Mouse (Mus musculus): ENCODE results near the gene Vps16. TPM values are rescaled to one million over a fixed set of nuclear protein-coding genes. Genes with fewer than 3 reads are reported as not detected.
A peak's percentile ranks its signal among the peaks of the same experiment; 100 is the strongest.

The Vps16 gene
- 35.2 and 39.6 TPM in 2 replicates for polyA plus RNA-seq (2015; fragmentation: Nextera tagmentation; extraction: Ambion mirVana)

DNA sequence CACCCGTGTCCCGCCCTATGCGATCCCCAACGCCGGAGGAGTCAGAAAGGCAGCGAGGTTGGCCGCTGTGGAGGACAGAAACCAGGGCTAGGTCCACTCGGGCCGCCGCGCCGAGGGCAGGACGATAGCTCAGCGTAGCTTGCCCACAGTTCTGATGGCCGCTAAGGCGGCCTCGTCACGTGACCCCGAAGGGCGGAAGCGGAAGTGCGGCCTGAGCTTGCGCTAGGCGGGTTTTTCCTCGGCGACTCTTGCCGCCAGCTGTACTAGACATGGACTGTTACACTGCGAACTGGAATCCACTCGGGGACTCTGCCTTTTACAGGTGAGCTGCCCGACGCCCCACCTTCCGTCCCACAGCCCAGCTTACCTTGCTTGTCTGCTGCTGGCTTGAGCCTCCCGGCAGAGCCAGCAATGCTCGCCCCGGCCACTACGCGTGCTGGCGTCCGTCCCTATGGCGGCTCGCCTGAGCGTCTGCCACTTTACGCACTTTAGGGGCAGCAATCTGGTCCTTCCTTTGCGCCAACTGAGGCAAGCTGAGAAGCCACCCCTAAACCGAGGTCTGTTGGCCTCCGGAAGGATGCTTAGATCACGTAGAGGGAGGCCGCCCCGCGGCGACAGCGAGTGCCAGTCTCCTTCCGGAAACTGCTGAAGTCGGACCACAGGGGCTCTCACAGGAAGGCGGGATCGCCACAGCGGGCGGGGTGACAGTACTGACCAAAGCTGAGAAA lies at the start of gene Vps16, which contains the start of gene Pced1a:
Gene Vps16, plus strand, starts transcription at position 214 of the 728 bp plus-strand sequence.
Gene Pced1a, minus strand, starts transcription at position 576 of the 728 bp plus-strand sequence.
- WGBS = under 1% methylated on average over 58 of the region's 58 CpGs
- peak within 1 kb of the TSS; percentile 93 for H3K9ac ChIP-seq (ENCODE audit: low read depth, low read length)
- no peaks in the 10 kb centered on the region for H3K9me3 ChIP-seq (ENCODE audit: control insufficient read depth)

DNA sequence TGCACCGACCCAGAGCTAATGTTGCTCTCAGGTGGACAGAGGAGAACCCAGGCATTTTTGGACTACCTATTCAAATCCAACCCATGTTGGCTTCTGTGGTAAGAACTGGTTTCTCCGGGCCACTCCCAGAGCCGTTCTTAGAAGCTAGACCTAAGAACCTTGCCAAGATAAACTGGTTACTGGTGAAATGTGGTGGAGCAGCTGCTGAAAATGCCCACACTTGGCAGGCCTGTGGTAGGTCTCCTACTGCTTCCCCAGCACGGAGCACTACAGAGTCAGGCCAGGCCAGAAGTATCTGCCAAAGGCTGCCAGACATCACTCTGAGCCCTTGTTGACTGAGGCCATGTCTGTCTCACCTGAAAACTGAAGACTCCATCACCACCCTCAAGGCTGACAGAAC lies 49.2 kb upstream of the Vps16 start:
- no peaks in the 10 kb centered on the region for H3K36me3 ChIP-seq (ENCODE audit: control insufficient read depth, insufficient read depth)
- ATAC-seq = no peak
- H3K4me1 ChIP-seq (replicated peaks; ENCODE audit: control insufficient read depth, insufficient read depth, low read length) = no peaks in the 10 kb centered on the region
- no peak overlapping the region for H3K4me2 ChIP-seq (replicated peaks; ENCODE audit: low read depth)
- no peak for TF ChIP-seq CTCF (IDR thresholded peaks at IDR 0.05; ENCODE audit: low read depth)
- no peak overlapping the region for H3K27ac ChIP-seq (ENCODE audit: low read depth, low read length)
- H3K9ac ChIP-seq (ENCODE audit: low read depth, low read length) = no peak overlapping the region
- WGBS = 80% methylated on average over 4 of the region's 4 CpGs
- no peaks in the 10 kb centered on the region for H3K27me3 ChIP-seq (replicated peaks; ENCODE audit: control insufficient read depth, insufficient read depth, low read length)
- H3K4me3 ChIP-seq (ENCODE audit: low read depth, low read length) = no peak overlapping the region
- no peaks in the 10 kb centered on the region for H3K9me3 ChIP-seq (ENCODE audit: control insufficient read depth)

More for the DNA sequence above, at the start of gene Vps16, which contains the start of gene Pced1a:
- peak within 1 kb of the TSS; percentile 91 for H3K4me2 ChIP-seq (replicated peaks; ENCODE audit: low read depth)
- H3K27me3 ChIP-seq (replicated peaks; ENCODE audit: control insufficient read depth, insufficient read depth, low read length) = no peaks in the 10 kb centered on the region
- peak within 1 kb of the TSS; percentile 83 for H3K4me3 ChIP-seq (ENCODE audit: low read depth, low read length)
- H3K36me3 ChIP-seq (ENCODE audit: control insufficient read depth, insufficient read depth) = peaks cover 10% of the 10 kb centered on the region
- 0 out of 2 replicates have a peak, but pooled peaks cover 3% of the 10 kb centered on the region for H3K4me1 ChIP-seq (replicated peaks; ENCODE audit: control insufficient read depth, insufficient read depth, low read length)
- H3K27ac ChIP-seq (ENCODE audit: low read depth, low read length) = peak within 1 kb of the TSS; percentile 93
- peak; percentile 96 for ATAC-seq
- TF ChIP-seq CTCF (IDR thresholded peaks at IDR 0.05; ENCODE audit: low read depth) = peak; percentile 77

DNA sequence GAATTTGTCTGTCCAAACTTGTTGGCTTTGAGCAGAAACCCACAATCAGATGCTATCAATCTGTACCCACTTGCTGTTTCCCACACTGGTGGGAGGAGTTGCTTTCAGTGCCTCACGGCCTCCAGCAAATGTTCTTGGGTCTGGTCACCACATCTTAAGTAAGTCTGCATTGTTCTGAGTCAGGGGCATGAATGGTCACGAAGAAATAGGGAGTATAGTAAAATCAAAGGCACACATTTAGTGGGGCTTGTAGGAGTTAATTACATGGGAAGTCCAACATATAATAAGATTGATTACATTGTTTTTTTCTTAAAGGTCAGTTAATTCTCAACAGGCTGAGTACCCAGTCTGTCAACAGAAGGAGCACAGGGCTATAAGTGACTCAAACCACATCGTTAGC lies 40.9 kb upstream of the Vps16 start:
- no peaks in the 10 kb centered on the region for H3K36me3 ChIP-seq (ENCODE audit: control insufficient read depth, insufficient read depth)
- no peaks in the 10 kb centered on the region for H3K9me3 ChIP-seq (ENCODE audit: control insufficient read depth)
- no peak overlapping the region for H3K27ac ChIP-seq (ENCODE audit: low read depth, low read length)
- TF ChIP-seq CTCF (IDR thresholded peaks at IDR 0.05; ENCODE audit: low read depth) = no peak
- no peaks in the 10 kb centered on the region for H3K27me3 ChIP-seq (replicated peaks; ENCODE audit: control insufficient read depth, insufficient read depth, low read length)
- 55% methylated on average over 3 of the region's 3 CpGs for WGBS
- no peaks in the 10 kb centered on the region for H3K4me1 ChIP-seq (replicated peaks; ENCODE audit: control insufficient read depth, insufficient read depth, low read length)
- ATAC-seq = no peak
- H3K4me2 ChIP-seq (replicated peaks; ENCODE audit: low read depth) = no peak overlapping the region
- H3K9ac ChIP-seq (ENCODE audit: low read depth, low read length) = no peak overlapping the region
- H3K4me3 ChIP-seq (ENCODE audit: low read depth, low read length) = no peak overlapping the region

DNA sequence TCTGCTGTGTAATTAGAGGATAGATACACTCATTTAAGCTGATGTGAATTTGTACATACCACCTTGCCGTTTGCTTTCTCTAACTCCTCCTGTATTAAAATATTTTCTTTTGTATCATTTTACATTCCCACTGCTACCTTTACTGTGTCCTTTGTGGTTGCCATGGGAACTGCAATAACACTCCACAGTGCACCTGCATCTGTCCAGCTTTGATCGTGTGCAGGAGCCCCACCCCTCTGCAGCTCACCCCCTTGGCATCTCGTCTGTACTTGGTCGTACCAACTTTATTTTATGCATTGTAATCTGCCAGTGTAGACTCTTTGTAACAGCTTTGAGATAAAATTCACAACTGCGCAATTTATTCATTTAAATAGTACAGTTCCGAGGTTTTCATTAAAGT lies 40.2 kb upstream of the Vps16 start:
- no peak overlapping the region for H3K4me3 ChIP-seq (ENCODE audit: low read depth, low read length)
- H3K4me2 ChIP-seq (replicated peaks; ENCODE audit: low read depth) = no peak overlapping the region
- TF ChIP-seq CTCF (IDR thresholded peaks at IDR 0.05; ENCODE audit: low read depth) = no peak
- no peak overlapping the region for H3K27ac ChIP-seq (ENCODE audit: low read depth, low read length)
- no peaks in the 10 kb centered on the region for H3K9me3 ChIP-seq (ENCODE audit: control insufficient read depth)
- 58% methylated on average over 6 of the region's 6 CpGs for WGBS
- H3K27me3 ChIP-seq (replicated peaks; ENCODE audit: control insufficient read depth, insufficient read depth, low read length) = no peaks in the 10 kb centered on the region
- no peak overlapping the region for H3K9ac ChIP-seq (ENCODE audit: low read depth, low read length)
- H3K36me3 ChIP-seq (ENCODE audit: control insufficient read depth, insufficient read depth) = no peaks in the 10 kb centered on the region
- no peaks in the 10 kb centered on the region for H3K4me1 ChIP-seq (replicated peaks; ENCODE audit: control insufficient read depth, insufficient read depth, low read length)
- no peak for ATAC-seq

DNA sequence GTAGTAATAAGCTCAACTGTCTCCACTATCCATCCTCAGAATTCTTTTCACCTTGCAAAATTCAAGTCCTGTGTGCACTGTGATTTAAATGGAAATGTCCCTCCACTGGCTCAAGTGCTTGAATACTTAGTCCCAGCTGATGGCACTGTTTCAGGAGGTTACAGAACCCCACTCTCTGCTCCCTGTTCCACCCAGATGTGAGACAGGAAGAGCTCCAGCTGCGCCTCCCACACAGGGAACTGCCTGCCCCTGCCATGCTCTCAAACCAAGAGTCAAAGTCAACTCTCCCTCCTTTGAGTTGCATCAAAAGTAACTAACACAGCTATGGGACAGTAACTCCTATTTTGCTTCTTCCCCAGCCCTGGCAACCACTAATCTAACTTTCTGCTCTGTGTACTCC lies 37.9 kb upstream of the Vps16 start:
- Histone ChIP-seq H3K36me3 (ENCODE audit: control insufficient read depth, insufficient read depth) (no peaks in the 10 kb centered on the region), H3K4me2 (replicated peaks; ENCODE audit: low read depth) (no peak overlapping the region), H3K9me3 (ENCODE audit: control insufficient read depth) (no peaks in the 10 kb centered on the region)

DNA sequence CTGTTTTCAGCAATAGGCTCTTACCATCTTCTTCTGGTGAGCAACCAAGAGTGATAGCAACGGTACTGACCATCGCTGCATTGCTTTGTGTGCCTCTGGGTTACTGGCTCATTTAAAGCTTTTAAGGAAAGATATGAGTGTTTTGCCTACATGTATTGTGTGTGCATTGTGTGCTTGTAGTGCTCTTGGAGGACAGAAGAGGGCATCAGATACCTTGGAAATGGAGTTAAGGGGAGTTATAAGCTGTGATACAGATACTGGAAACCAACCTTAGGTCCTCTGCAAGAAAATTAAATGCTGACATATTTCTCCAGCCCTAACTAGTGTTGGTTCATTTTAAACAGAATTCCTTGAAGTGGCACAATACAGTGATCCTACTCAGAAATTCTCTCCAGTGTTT lies 35.3 kb upstream of the Vps16 start:
- H3K4me3 ChIP-seq (ENCODE audit: low read depth, low read length) = no peak overlapping the region
- no peaks in the 10 kb centered on the region for H3K4me1 ChIP-seq (replicated peaks; ENCODE audit: control insufficient read depth, insufficient read depth, low read length)
- H3K9me3 ChIP-seq (ENCODE audit: control insufficient read depth) = no peaks in the 10 kb centered on the region
- 83% methylated on average over 2 of the region's 2 CpGs for WGBS
- TF ChIP-seq CTCF (IDR thresholded peaks at IDR 0.05; ENCODE audit: low read depth) = peak; percentile 66
- no peaks in the 10 kb centered on the region for H3K36me3 ChIP-seq (ENCODE audit: control insufficient read depth, insufficient read depth)
- H3K4me2 ChIP-seq (replicated peaks; ENCODE audit: low read depth) = no peak overlapping the region
- H3K9ac ChIP-seq (ENCODE audit: low read depth, low read length) = no peak overlapping the region
- H3K27ac ChIP-seq (ENCODE audit: low read depth, low read length) = no peak overlapping the region
- H3K27me3 ChIP-seq (replicated peaks; ENCODE audit: control insufficient read depth, insufficient read depth, low read length) = no peaks in the 10 kb centered on the region
- ATAC-seq = no peak

More for the DNA sequence above, 37.9 kb upstream of the Vps16 start:
- no peak for ATAC-seq
- WGBS = 52% methylated on average over 1 of the region's 1 CpGs
- Histone ChIP-seq H3K9ac (ENCODE audit: low read depth, low read length) (no peak overlapping the region), H3K27ac (ENCODE audit: low read depth, low read length) (no peak overlapping the region), H3K27me3 (replicated peaks; ENCODE audit: control insufficient read depth, insufficient read depth, low read length) (no peaks in the 10 kb centered on the region), H3K4me1 (replicated peaks; ENCODE audit: control insufficient read depth, insufficient read depth, low read length) (no peaks in the 10 kb centered on the region), H3K4me3 (ENCODE audit: low read depth, low read length) (no peak overlapping the region)
- TF ChIP-seq CTCF (IDR thresholded peaks at IDR 0.05; ENCODE audit: low read depth) = no peak
